Mouse (Mus musculus): Measurements from ENCODE around the gene Gclm. TPM values are rescaled to one million over a fixed set of nuclear protein-coding genes. Genes with fewer than 3 reads are reported as not detected.

Gclm gene
- polyA plus RNA-seq, 1 experiment from 2014 or later: 32.5 TPM

GRCm38 (mm10) chr3:122307894-122308671 is 62.7 kb downstream of the Gclm start:
- Histone ChIP-seq H3K27me3 (ENCODE audit: low read depth, poor library complexity, severe bottlenecking) (0 out of 2 replicates have a peak, but pooled peaks cover 11% of the 10 kb centered on the region), H3K4me1 (peaks cover 16% of the 10 kb centered on the region), H3K4me3 (no peak overlapping the region), H3K27ac (no peak overlapping the region), H3K9me3 (replicated peaks) (no peaks in the 10 kb centered on the region), H3K36me3 (no peaks in the 10 kb centered on the region)
- WGBS: 68% methylated on average over 4 of the region's 4 CpGs
- DNase-seq (ENCODE audit: low spot score): no peak

DNA sequence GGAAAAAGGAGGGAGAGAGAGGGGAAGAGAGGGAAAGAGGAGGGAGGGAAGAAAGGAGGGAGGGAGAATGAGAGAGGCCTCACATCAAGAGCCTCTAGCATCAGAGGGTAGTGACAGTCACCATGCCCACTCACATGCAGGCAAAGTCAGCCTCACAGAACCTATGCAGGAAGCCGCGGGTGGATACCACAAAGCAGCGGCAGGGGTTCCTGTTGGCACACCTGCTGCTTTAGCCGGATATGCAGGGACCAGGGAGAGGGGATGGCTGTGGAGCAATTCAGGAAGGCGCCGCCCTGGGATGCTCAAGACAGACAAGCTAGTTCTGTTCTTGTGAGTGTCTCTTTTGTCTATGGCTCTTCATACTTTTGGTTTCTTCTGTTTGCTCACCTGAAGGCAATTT is 63.6 kb downstream of the Gclm start:
- Histone ChIP-seq H3K4me3 (no peak overlapping the region), H3K9me3 (replicated peaks) (no peaks in the 10 kb centered on the region), H3K27me3 (ENCODE audit: low read depth, poor library complexity, severe bottlenecking) (0 out of 2 replicates have a peak, but pooled peaks cover 11% of the 10 kb centered on the region), H3K27ac (no peak overlapping the region), H3K36me3 (no peaks in the 10 kb centered on the region), H3K4me1 (peaks cover 17% of the 10 kb centered on the region)
- DNase-seq (ENCODE audit: low spot score): no peak
- 33% methylated on average over 6 of the region's 6 CpGs for WGBS

GRCm38 (mm10) chr3:122312078-122312477 is 66.7 kb downstream of the Gclm start:
- Histone ChIP-seq H3K4me3 (no peak overlapping the region), H3K4me1 (peaks cover 12% of the 10 kb centered on the region), H3K9me3 (replicated peaks) (no peaks in the 10 kb centered on the region), H3K27ac (no peak overlapping the region), H3K36me3 (no peaks in the 10 kb centered on the region), H3K27me3 (ENCODE audit: low read depth, poor library complexity, severe bottlenecking) (0 out of 2 replicates have a peak, but pooled peaks cover 14% of the 10 kb centered on the region)
- DNase-seq (ENCODE audit: low spot score): peak; percentile 94
- 22% methylated on average over 2 of the region's 2 CpGs for WGBS

- no peaks in the 10 kb centered on the region for H3K9me3 ChIP-seq (replicated peaks)
- WGBS: 86% methylated on average over 10 of the region's 10 CpGs
- H3K36me3 ChIP-seq: no peaks in the 10 kb centered on the region
- H3K27me3 ChIP-seq (ENCODE audit: low read depth, poor library complexity, severe bottlenecking): 0 out of 2 replicates have a peak, but pooled peaks cover 14% of the 10 kb centered on the region
- H3K4me1 ChIP-seq: peaks cover 12% of the 10 kb centered on the region
- no peak for DNase-seq (ENCODE audit: low spot score)
- no peak overlapping the region for H3K4me3 ChIP-seq
- no peak overlapping the region for H3K27ac ChIP-seq
These were observed 67.7 kb downstream of the Gclm start for GRCm38 (mm10) chr3:122312936-122313629.

GRCm38 (mm10) chr3:122313936-122314335 is 68.6 kb downstream of the Gclm start:
- Histone ChIP-seq H3K9me3 (replicated peaks) (no peaks in the 10 kb centered on the region), H3K4me1 (peaks cover 12% of the 10 kb centered on the region), H3K27ac (no peak overlapping the region), H3K36me3 (no peaks in the 10 kb centered on the region), H3K27me3 (ENCODE audit: low read depth, poor library complexity, severe bottlenecking) (0 out of 2 replicates have a peak, but pooled peaks cover 7% of the 10 kb centered on the region), H3K4me3 (no peak overlapping the region)
- WGBS: 59% methylated on average over 7 of the region's 7 CpGs
- no peak for DNase-seq (ENCODE audit: low spot score)

DNA sequence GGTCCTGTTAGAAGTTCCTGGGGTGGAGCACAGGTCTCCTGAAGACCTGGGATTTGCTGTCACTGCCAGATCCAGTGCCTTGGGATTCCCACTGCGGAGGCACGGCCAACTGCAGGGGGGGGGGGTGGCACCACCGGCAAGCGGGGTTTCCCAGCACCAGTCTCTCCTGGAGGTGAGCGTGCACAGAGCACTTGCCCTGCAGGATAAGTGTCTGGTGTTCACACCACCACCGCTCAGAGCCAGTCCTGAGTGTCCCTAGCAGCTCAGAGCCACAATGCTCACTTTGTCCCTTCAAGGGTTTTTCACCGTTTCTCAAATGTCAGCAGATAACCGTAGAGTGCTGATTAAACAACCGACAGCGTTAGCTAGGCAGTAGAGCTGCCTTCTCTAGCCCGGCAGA is 71.3 kb downstream of the Gclm start:
- 29% methylated on average over 11 of the region's 11 CpGs for WGBS

DNA sequence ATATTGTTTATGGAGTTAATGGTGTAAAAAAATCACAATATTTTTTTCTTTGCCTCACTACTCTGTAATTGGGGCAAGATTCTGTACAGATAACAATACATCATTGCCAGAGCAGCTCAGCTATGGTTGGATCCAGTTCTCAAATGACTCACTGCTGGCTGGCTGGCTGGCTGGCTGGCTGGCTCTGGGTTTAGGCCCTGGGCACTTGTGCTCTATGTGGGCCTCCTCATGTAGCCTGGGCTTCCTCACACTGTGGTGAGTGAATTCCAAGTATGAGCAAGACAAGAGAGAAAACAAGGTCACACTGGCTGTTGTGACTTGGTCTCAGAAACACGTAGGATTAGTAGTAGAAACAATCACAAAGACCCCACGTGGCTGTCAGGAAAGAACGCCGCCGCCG is 72.0 kb downstream of the Gclm start:
- 0 out of 2 replicates have a peak, but pooled peaks cover 4% of the 10 kb centered on the region for H3K27me3 ChIP-seq (ENCODE audit: low read depth, poor library complexity, severe bottlenecking)
- H3K27ac ChIP-seq: no peak overlapping the region
- H3K4me1 ChIP-seq: peaks cover 19% of the 10 kb centered on the region
- no peak for DNase-seq (ENCODE audit: low spot score)
- WGBS: 88% methylated on average over 6 of the region's 6 CpGs
- H3K4me3 ChIP-seq: no peak overlapping the region
- H3K9me3 ChIP-seq (replicated peaks): no peaks in the 10 kb centered on the region
- H3K36me3 ChIP-seq: no peaks in the 10 kb centered on the region

More for the DNA sequence above, 71.3 kb downstream of the Gclm start:
- no peak for DNase-seq (ENCODE audit: low spot score)
- H3K36me3 ChIP-seq: no peaks in the 10 kb centered on the region
- H3K27me3 ChIP-seq (ENCODE audit: low read depth, poor library complexity, severe bottlenecking): 0 out of 2 replicates have a peak, but pooled peaks cover 4% of the 10 kb centered on the region
- no peaks in the 10 kb centered on the region for H3K9me3 ChIP-seq (replicated peaks)
- H3K27ac ChIP-seq: peak overlapping the region; percentile 53
- H3K4me1 ChIP-seq: peaks cover 12% of the 10 kb centered on the region
- no peak overlapping the region for H3K4me3 ChIP-seq

MicroRNAs within 50 kb of the gene (microRNA counts, 519-probe panel; counts per million panel counts)
- microRNA mmu-miR-760: 684 counts per million, percentile 72 among the panel's probes with 10 or more counts

Small RNAs within 50 kb of the gene (microRNA-seq; reads per million reads assigned to microRNA genes)
- gene Gm22903 (not detected), gene Mir760 (255 reads per million, percentile 60 among the genes with 10 or more reads in this experiment)

Other genes with a start within 250 kb of the Gclm start
- gene Abca4, start 201.1 kb upstream of the Gclm start, polyA plus RNA-seq (2016; fragmentation: Nextera tagmentation; extraction: Ambion mirVana): 1.7 and 2.3 TPM in 2 replicates
- gene Dnttip2, start 28.8 kb downstream of the Gclm start, polyA plus RNA-seq (2016; fragmentation: Nextera tagmentation; extraction: Ambion mirVana): 93.2 and 99.6 TPM in 2 replicates
- 5.2 and 5.6 TPM in 2 replicates for gene Bcar3, start 48.6 kb downstream of the Gclm start, polyA plus RNA-seq (2016; fragmentation: Nextera tagmentation; extraction: Ambion mirVana)